Mouse (Mus musculus) testis, adult 2 months (tissue): ENCODE measurements around the gene Dusp14.

Experiments
- CTCF ChIP-seq: fragments of 200-500 bp; IDR thresholded peaks from 2 replicates; pipeline ENCODE4 v1.5.1; 2012; ENCODE audit warnings: low read depth, mild to moderate bottlenecking, inconsistent platforms, low read length, moderate library complexity; ENCODE audit not compliant: control insufficient read depth, insufficient read depth, insufficient replicate concordance
- POLR2A ChIP-seq: fragments of 200-500 bp; IDR thresholded peaks from 2 replicates; pipeline ENCODE4 v1.6.1; 2012; ENCODE audit warnings: low read depth, mild to moderate bottlenecking, inconsistent platforms, low read length, moderate library complexity; ENCODE audit not compliant: control insufficient read depth

DNA sequence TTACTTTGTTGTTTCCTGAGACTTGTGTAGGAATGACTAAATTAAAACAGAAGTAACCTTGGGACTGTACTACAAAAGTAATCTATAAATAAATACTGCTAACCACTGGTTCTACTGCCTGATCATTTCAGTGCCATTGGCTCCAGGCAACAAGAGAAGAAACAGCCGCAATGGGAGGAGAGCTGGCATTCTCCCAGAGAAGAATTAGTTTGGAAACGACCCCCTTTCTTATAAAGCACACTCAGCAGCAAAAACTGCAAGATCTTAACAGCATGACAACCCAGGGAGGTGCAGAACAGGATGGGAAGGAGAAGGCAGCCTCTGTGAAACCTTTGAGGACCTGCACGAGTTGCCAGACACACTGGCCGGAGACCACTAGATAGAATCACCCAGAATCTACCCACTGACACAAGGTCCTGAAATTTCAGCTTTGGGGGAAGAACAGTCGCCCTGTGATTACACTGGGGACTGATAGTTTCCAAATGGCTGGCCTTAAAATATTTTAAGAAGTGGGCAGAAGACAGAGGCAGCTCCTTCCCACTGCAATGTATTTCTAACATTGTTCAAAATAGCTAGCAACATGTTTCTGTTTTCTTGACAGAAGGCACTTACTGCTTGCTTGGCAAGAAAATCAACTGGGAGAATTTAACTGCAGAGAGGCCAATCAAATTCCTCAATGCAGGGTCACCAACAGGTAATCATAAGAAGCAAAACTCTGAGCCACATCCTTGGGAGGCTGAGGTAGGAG, 28.4 kb upstream of the Dusp14 start:
- no peak for TF ChIP-seq CTCF
- no peak for TF ChIP-seq POLR2A
